Mouse (Mus musculus) MEL (cell line): Measurements from ENCODE around the gene Gm17018. TPM values are rescaled to one million over a fixed set of nuclear protein-coding genes. Genes with fewer than 3 reads are reported as not detected.

Experiments used
- DNase-seq: peaks from one replicate; pipeline ENCODE4 v3.0.0; 2011; ENCODE audit warnings: low read depth, low spot score
- H3K27ac ChIP-seq: 2 replicates; pipeline ENCODE4 v1.5.1; 2012; ENCODE audit warnings: low read depth, mild to moderate bottlenecking, control low read depth, low read length, moderate library complexity; ENCODE audit not compliant: control insufficient read depth
- H3K27me3 ChIP-seq, 2 experiments: fragments of 150-350 bp in 1 of 2; sonication (generic) in 1 of 2; 2 replicates each; pipeline ENCODE4 v1.6.1; 2012; ENCODE audit warnings: low read length in 2 of 2, mild to moderate bottlenecking in 2 of 2, improper control_type of control experiment in 1 of 2, moderate library complexity in 1 of 2; ENCODE audit not compliant: insufficient read depth in 2 of 2, control insufficient read depth in 1 of 2
- H3K36me3 ChIP-seq, 2 experiments: 2 replicates each; pipeline ENCODE4 v1.6.1; 2012 to 2014; ENCODE audit warnings: low read length in 2 of 2, improper control_type of control experiment in 1 of 2, inconsistent platforms in 1 of 2, mild to moderate bottlenecking in 1 of 2; ENCODE audit not compliant: insufficient read depth in 2 of 2, control insufficient read depth in 1 of 2
- H3K4me1 ChIP-seq, 2 experiments: fragments of 150-350 bp in 1 of 2; sonication (generic) in 1 of 2; 2 replicates each; pipeline ENCODE4 v1.6.1; 2012; ENCODE audit warnings: low read length in 2 of 2, improper control_type of control experiment in 1 of 2, mild to moderate bottlenecking in 1 of 2; ENCODE audit not compliant: insufficient read depth in 2 of 2, control insufficient read depth in 1 of 2
- H3K4me3 ChIP-seq, 2 experiments: fragments of 150-350 bp in 1 of 2; sonication (generic) in 1 of 2; 2 replicates each; pipeline ENCODE4 v1.5.1; 2012; ENCODE audit warnings: low read depth in 2 of 2, low read length in 2 of 2, mild to moderate bottlenecking in 2 of 2, moderate library complexity in 2 of 2, control low read depth in 1 of 2, improper control_type of control experiment in 1 of 2; ENCODE audit not compliant: control insufficient read depth in 1 of 2, insufficient read depth in 1 of 2
- H3K79me2 ChIP-seq: 2 replicates; pipeline ENCODE4 v1.6.1; 2012; ENCODE audit warnings: mild to moderate bottlenecking, low read length, moderate library complexity; ENCODE audit not compliant: control insufficient read depth, poor library complexity, insufficient read depth
- H3K9ac ChIP-seq: 2 replicates; pipeline ENCODE4 v1.6.1; 2012; ENCODE audit warnings: low read depth, mild to moderate bottlenecking, control low read depth, low read length, moderate library complexity; ENCODE audit not compliant: control insufficient read depth, poor library complexity, severe bottlenecking
- H3K9me3 ChIP-seq: fragments of 150-350 bp; sonication (generic); replicated peaks from 2 replicates; pipeline ENCODE4 v1.6.1; 2012; ENCODE audit warnings: mild to moderate bottlenecking, low read length, improper control_type of control experiment, moderate library complexity; ENCODE audit not compliant: insufficient read depth
- BHLHE40 ChIP-seq: IDR thresholded peaks from 2 replicates; pipeline ENCODE4 v1.6.1; 2012; ENCODE audit warnings: low read depth, mild to moderate bottlenecking, inconsistent platforms, low read length, improper control_type of control experiment, borderline replicate concordance
- ETS1 ChIP-seq: IDR thresholded peaks from 2 replicates; pipeline ENCODE4 v1.6.1; 2012; ENCODE audit warnings: low read depth, mild to moderate bottlenecking, inconsistent platforms, low read length, improper control_type of control experiment, moderate library complexity
- GABPA ChIP-seq: IDR thresholded peaks from 2 replicates; pipeline ENCODE4 v1.6.1; 2012; ENCODE audit warnings: low read depth, mild to moderate bottlenecking, inconsistent platforms, low read length, improper control_type of control experiment, moderate library complexity
- GATA1 ChIP-seq: IDR thresholded peaks from 2 replicates; pipeline ENCODE4 v1.6.1; 2011; ENCODE audit warnings: low read depth, low read length, improper control_type of control experiment
- MAFK ChIP-seq: IDR thresholded peaks from 2 replicates; pipeline ENCODE4 v1.6.1; 2011; ENCODE audit warnings: low read depth, mild to moderate bottlenecking, low read length, improper control_type of control experiment, borderline replicate concordance
- MYC ChIP-seq: IDR thresholded peaks from 2 replicates; pipeline ENCODE4 v1.6.1; 2011; ENCODE audit warnings: low read depth, mild to moderate bottlenecking, low read length, improper control_type of control experiment, moderate library complexity
- POLR2AphosphoS5 ChIP-seq: IDR thresholded peaks from 2 replicates; pipeline ENCODE4 v1.6.1; 2012; ENCODE audit warnings: low read depth, borderline replicate concordance, mild to moderate bottlenecking, inconsistent platforms, low read length, moderate library complexity, mixed read lengths
- RAD21 ChIP-seq: IDR thresholded peaks from 2 replicates; pipeline ENCODE4 v1.6.1; 2011; ENCODE audit warnings: mild to moderate bottlenecking, low read depth, low read length, improper control_type of control experiment
- SIN3A ChIP-seq: IDR thresholded peaks from 2 replicates; pipeline ENCODE4 v1.6.1; 2012; ENCODE audit warnings: low read length, improper control_type of control experiment, inconsistent platforms
- SMC3 ChIP-seq: IDR thresholded peaks from 2 replicates; pipeline ENCODE4 v1.6.1; 2011; ENCODE audit warnings: low read depth, low read length, improper control_type of control experiment
- TBP ChIP-seq: IDR thresholded peaks from 2 replicates; pipeline ENCODE4 v1.8.0; 2011; ENCODE audit warnings: low read depth, low read length, improper control_type of control experiment
- USF1 ChIP-seq: IDR thresholded peaks from 2 replicates; pipeline ENCODE4 v1.6.1; 2014; ENCODE audit warnings: low read depth, mild to moderate bottlenecking, inconsistent platforms, low read length, improper control_type of control experiment, moderate library complexity
- USF2 ChIP-seq, 2 experiments: IDR thresholded peaks; 2 replicates each; pipeline ENCODE4 v1.6.1; 2011 to 2012; ENCODE audit warnings: improper control_type of control experiment in 2 of 2, low read length in 2 of 2, borderline replicate concordance in 1 of 2, inconsistent platforms in 1 of 2, low read depth in 1 of 2, mild to moderate bottlenecking in 1 of 2; ENCODE audit not compliant: insufficient read depth in 1 of 2
- ZC3H11A ChIP-seq: IDR thresholded peaks from 2 replicates; pipeline ENCODE4 v1.6.1; 2012; ENCODE audit warnings: low read depth, mild to moderate bottlenecking, inconsistent platforms, low read length, improper control_type of control experiment
- ZKSCAN1 ChIP-seq: IDR thresholded peaks from 2 replicates; pipeline ENCODE4 v1.6.1; 2012; ENCODE audit warnings: low read depth, mild to moderate bottlenecking, inconsistent platforms, low read length, improper control_type of control experiment, moderate library complexity
- polyA plus RNA-seq, 2 experiments: library from polyadenylated mRNA; stranded (reverse) in 1 of 2; unstranded in 1 of 2; fragments of >175 nt in 1 of 2; fragments of >200 nt in 1 of 2; gene quantifications; 2 replicates each; pipeline versions ENCODE4 v1.2.1 to v1.2.4; 2012; ENCODE audit warnings: low replicate concordance in 2 of 2, low read depth in 1 of 2; ENCODE audit not compliant: insufficient read length in 2 of 2, insufficient read depth in 1 of 2, missing spikeins in 1 of 2
- total RNA-seq: library from RNA; depleted of rRNA; stranded (reverse); fragments of 300-350 nt; gene quantifications from 2 replicates; pipeline ENCODE4 v1.2.3, GENCODE M21; 2012

Gm17018 gene
- total and polyA plus RNA-seq, 3 experiments: 34.9 to 62.6 TPM; not detected in 1

- Histone ChIP-seq H3K9me3 (no peaks in the 10 kb centered on the region), H3K36me3 (no peaks in the 10 kb centered on the region; a peak in 1 of 4 replicates)
- no peak for DNase-seq
Measured at GRCm38 (mm10) chr19:45627036-45627435, 66.6 kb downstream of the Gm17018 start.

GRCm38 (mm10) chr19:45628649-45629048 is 68.2 kb downstream of the Gm17018 start:
- H3K4me3 ChIP-seq: no peak overlapping the region
- TF ChIP-seq USF1 (no peak), RAD21 (no peak), SIN3A (no peak), GATA1 (no peak), ZC3H11A (no peak), POLR2AphosphoS5 (no peak), SMC3 (no peak), MYC (no peak), ZKSCAN1 (no peak), BHLHE40 (no peak), TBP (no peak), MAFK (no peak), USF2 (IDR thresholded peaks at IDR 0.05; ENCODE audit: borderline replicate concordance in 1 of 2, insufficient read depth in 1 of 2, low read depth in 1 of 2, low read length in 2 of 2) (no peak)
- H3K27ac ChIP-seq: no peak overlapping the region
- no peaks in the 10 kb centered on the region for H3K9me3 ChIP-seq
- H3K4me1 ChIP-seq: no peaks in the 10 kb centered on the region
- no peaks in the 10 kb centered on the region for H3K79me2 ChIP-seq
- no peak overlapping the region for H3K9ac ChIP-seq
- DNase-seq: no peak
- H3K36me3 ChIP-seq: no peaks in the 10 kb centered on the region; a peak in 1 of 4 replicates
- no peaks in the 10 kb centered on the region for H3K27me3 ChIP-seq

More at GRCm38 (mm10) chr19:45627036-45627435, 66.6 kb downstream of the Gm17018 start:
- no peak overlapping the region for H3K4me3 ChIP-seq
- no peak overlapping the region for H3K27ac ChIP-seq
- H3K27me3 ChIP-seq: no peaks in the 10 kb centered on the region
- no peaks in the 10 kb centered on the region for H3K4me1 ChIP-seq
- H3K9ac ChIP-seq: no peak overlapping the region
- no peak for TF ChIP-seq TBP
- TF ChIP-seq ETS1: no peak
- no peak for TF ChIP-seq ZC3H11A
- no peak for TF ChIP-seq GABPA
- no peak for TF ChIP-seq ZKSCAN1
- TF ChIP-seq, all 39 proteins: peak for 0
- no peaks in the 10 kb centered on the region for H3K79me2 ChIP-seq
